Mouse (Mus musculus): ENCODE measurements around the gene Garnl3.

Garnl3 gene

GRCm38 (mm10) chr2:33086671-33087363 lies 44.6 kb downstream of the Garnl3 start:
- no peak for DNase-seq (ENCODE audit: low spot score in 2 of 2)

GRCm38 (mm10) chr2:33086016-33086596 lies 45.3 kb downstream of the Garnl3 start:
- no peak for DNase-seq (ENCODE audit: low spot score in 2 of 2)

GRCm38 (mm10) chr2:33084221-33084620 lies 47.2 kb downstream of the Garnl3 start:
- DNase-seq (ENCODE audit: low spot score in 2 of 2) = no peak

GRCm38 (mm10) chr2:33080166-33080565 lies 51.3 kb downstream of the Garnl3 start:
- no peak for DNase-seq (ENCODE audit: low spot score in 2 of 2)

GRCm38 (mm10) chr2:33077252-33077651 lies 54.2 kb downstream of the Garnl3 start:
- no peak for DNase-seq (ENCODE audit: low spot score in 2 of 2)

GRCm38 (mm10) chr2:33074931-33075330 lies 56.5 kb downstream of the Garnl3 start:
- DNase-seq (ENCODE audit: low spot score in 2 of 2) = no peak

GRCm38 (mm10) chr2:33074188-33074587 lies 57.3 kb downstream of the Garnl3 start:
- no peak for DNase-seq (ENCODE audit: low spot score in 2 of 2)

GRCm38 (mm10) chr2:33072333-33072732 lies 59.1 kb downstream of the Garnl3 start:
- DNase-seq (ENCODE audit: low spot score in 2 of 2) = no peak

- DNase-seq (ENCODE audit: low spot score in 2 of 2) = no peak
Measured at GRCm38 (mm10) chr2:33065610-33066009, 65.8 kb downstream of the Garnl3 start.

GRCm38 (mm10) chr2:33062744-33063143 lies 68.7 kb downstream of the Garnl3 start:
- DNase-seq (ENCODE audit: low spot score in 2 of 2) = no peak

GRCm38 (mm10) chr2:33058926-33059325 lies 72.5 kb downstream of the Garnl3 start:
- no peak for DNase-seq (ENCODE audit: low spot score in 2 of 2)

GRCm38 (mm10) chr2:33057514-33057913 lies 73.9 kb downstream of the Garnl3 start:
- DNase-seq (ENCODE audit: low spot score in 2 of 2) = no peak

- DNase-seq (ENCODE audit: low spot score in 2 of 2) = no peak
Measured at GRCm38 (mm10) chr2:33053966-33054365, 77.5 kb downstream of the Garnl3 start.

GRCm38 (mm10) chr2:33047360-33047759 lies 84.1 kb downstream of the Garnl3 start:
- no peak for DNase-seq (ENCODE audit: low spot score in 2 of 2)

- no peak for DNase-seq (ENCODE audit: low spot score in 2 of 2)
Measured at GRCm38 (mm10) chr2:33046919-33047318, 84.5 kb downstream of the Garnl3 start.

GRCm38 (mm10) chr2:33045899-33046298 lies 85.6 kb downstream of the Garnl3 start:
- DNase-seq (ENCODE audit: low spot score in 2 of 2) = no peak

GRCm38 (mm10) chr2:33042781-33043180 lies 88.7 kb downstream of the Garnl3 start:
- DNase-seq (ENCODE audit: low spot score in 2 of 2) = no peak

GRCm38 (mm10) chr2:33041571-33041970 lies 89.9 kb downstream of the Garnl3 start:
- DNase-seq (ENCODE audit: low spot score in 2 of 2) = no peak

GRCm38 (mm10) chr2:33037429-33037828 lies 94.0 kb downstream of the Garnl3 start:
- DNase-seq (ENCODE audit: low spot score in 2 of 2) = peak; percentile 66 to 77

- DNase-seq (ENCODE audit: low spot score in 2 of 2) = no peak
Measured at GRCm38 (mm10) chr2:33035297-33035696, 96.2 kb downstream of the Garnl3 start.

GRCm38 (mm10) chr2:33033281-33033680 lies 98.2 kb downstream of the Garnl3 start:
- peak; percentile 56 to 73 for DNase-seq (ENCODE audit: low spot score in 2 of 2)

- no peak for DNase-seq (ENCODE audit: low spot score in 2 of 2)
Measured at GRCm38 (mm10) chr2:33032391-33033062, 98.9 kb downstream of the Garnl3 start.

GRCm38 (mm10) chr2:33025040-33025439 lies 106.4 kb downstream of the Garnl3 start:
- DNase-seq (ENCODE audit: low spot score in 2 of 2) = no peak

All from frontal cortex, postnatal 10 days (tissue).